Mouse (Mus musculus) brain, embryonic 14.5 days (tissue): ENCODE measurements around the gene Hoxd10.

Source experiments
- CTCF ChIP-seq: fragments of 200-500 bp; IDR thresholded peaks from 2 replicates; pipeline ENCODE4 v1.5.1; 2012; ENCODE audit warnings: inconsistent platforms, mild to moderate bottlenecking, moderate library complexity, borderline replicate concordance; ENCODE audit not compliant: insufficient read depth, insufficient read length; ENCODE audit errors: extremely low read depth
- POLR2A ChIP-seq: fragments of 200-500 bp; IDR thresholded peaks from 2 replicates; pipeline ENCODE4 v1.6.1; 2012; ENCODE audit warnings: mild to moderate bottlenecking, inconsistent platforms, borderline replicate concordance; ENCODE audit not compliant: poor library complexity, insufficient read depth, insufficient read length, severe bottlenecking; ENCODE audit errors: extremely low read depth

- TF ChIP-seq POLR2A, result no peak
- no peak for TF ChIP-seq CTCF
These were observed 31.0 kb upstream of the Hoxd10 start for GRCm38 (mm10) chr2:74660421-74661375.
